Mouse (Mus musculus): ENCODE results near the gene Smok3c. TPM values are rescaled to one million over a fixed set of nuclear protein-coding genes. Genes with fewer than 3 reads are reported as not detected.
A peak's percentile ranks its signal among the peaks of the same experiment; 100 is the strongest.
"Not testable (repeated sequence)": the region's sequence is repeated elsewhere in the genome, so short reads cannot be mapped to it uniquely, and the experiment has no call there.

Gene Smok3c
- polyA plus RNA-seq, 1 experiment from 2014 or later = not detected

- ATAC-seq (no peak), DNase-seq (ENCODE audit: low read depth, low spot score) (no peak)
- ChIA-PET POLR2A (interaction anchor here (1.1 kb wide), 1 partner anchor 45 kb away, joined by 4 read pairs; no protein-coding TSS in a partner anchor), CTCF (interaction anchor here (2.4 kb wide), 1 partner anchor 9 kb away, joined by 9 read pairs; no protein-coding TSS in a partner anchor)
- no peaks in the 10 kb centered on the region for H3K27me3 ChIP-seq
- no peak for TF ChIP-seq CTCF (IDR thresholded peaks at IDR 0.05)
- in situ Hi-C loops (cut with MboI; ENCODE audit: low pct_unique_long_range_greater_than_20kb) = no loop called here
Measured at GRCm38 (mm10) chr5:138092771-138093170, 39.8 kb downstream of the Smok3c start.

GRCm38 (mm10) chr5:138094474-138094873, 41.5 kb downstream of the Smok3c start:
- H3K27me3 ChIP-seq = no peaks in the 10 kb centered on the region
- DNase-seq (ENCODE audit: low read depth, low spot score) (no peak), ATAC-seq (no peak)
- in situ Hi-C loops (cut with MboI; ENCODE audit: low pct_unique_long_range_greater_than_20kb) = no loop called here
- POLR2A ChIA-PET = interaction anchor here (1.1 kb wide), 1 partner anchor 11 kb away, joined by 4 read pairs; no protein-coding TSS in a partner anchor
- CTCF ChIA-PET = no interaction called here
- no peak for TF ChIP-seq CTCF (IDR thresholded peaks at IDR 0.05)

- TF ChIP-seq CTCF (IDR thresholded peaks at IDR 0.05) = no peak
- H3K27me3 ChIP-seq = no peaks in the 10 kb centered on the region
- ChIA-PET POLR2A (no interaction called here), CTCF (interaction anchor here (1.2 to 1.9 kb wide), 2 partner anchors 14 to 31 kb away, joined by 3 to 9 read pairs; no protein-coding TSS in a partner anchor)
- DNase-seq (ENCODE audit: low read depth, low spot score) (no peak), ATAC-seq (no peak)
- in situ Hi-C loops (cut with MboI; ENCODE audit: low pct_unique_long_range_greater_than_20kb) = no loop called here
Measured at GRCm38 (mm10) chr5:138104976-138105375, 52.0 kb downstream of the Smok3c start.

- ChIA-PET POLR2A (interaction anchor here (1.3 to 1.6 kb wide), 2 partner anchors 10 kb away, joined by 3 to 4 read pairs; no protein-coding TSS in a partner anchor), CTCF (interaction anchor here (1.0 kb wide), 1 partner anchor 17 kb away, joined by 3 read pairs; no protein-coding TSS in a partner anchor)
- no peak for ATAC-seq
- DNase-seq (ENCODE audit: low read depth, low spot score) = no peak
- H3K27me3 ChIP-seq = no peaks in the 10 kb centered on the region
- TF ChIP-seq CTCF (IDR thresholded peaks at IDR 0.05) = no peak
- in situ Hi-C loops (cut with MboI; ENCODE audit: low pct_unique_long_range_greater_than_20kb) = no loop called here
Measured at GRCm38 (mm10) chr5:138107130-138107529, 54.1 kb downstream of the Smok3c start.

- ChIA-PET CTCF (interaction anchor here (1.0 kb wide), 1 partner anchor 20 kb away, joined by 4 read pairs; no protein-coding TSS in a partner anchor), POLR2A (interaction anchor here (1.6 kb wide), 1 partner anchor 28 kb away, joined by 4 read pairs; no protein-coding TSS in a partner anchor)
- in situ Hi-C loops (cut with MboI; ENCODE audit: low pct_unique_long_range_greater_than_20kb); H3K27me3 ChIP-seq; DNase-seq (ENCODE audit: low read depth, low spot score); ATAC-seq: not testable (repeated sequence)
- peak; percentile 58 for TF ChIP-seq CTCF (IDR thresholded peaks at IDR 0.05)
Measured at GRCm38 (mm10) chr5:138109847-138110396, 56.9 kb downstream of the Smok3c start.

Other genes starting within 250 kb of the Smok3c start
- 0.05 TPM for gene Pilra, start 216.9 kb upstream of the Smok3c start, polyA plus RNA-seq (2021)
- not detected for gene Pilrb1, start 195.1 kb upstream of the Smok3c start, polyA plus RNA-seq (2021)
- gene Pilrb2, start 181.4 kb upstream of the Smok3c start, polyA plus RNA-seq (2021) = not detected
- 1.3 TPM for gene Cyp3a13, start 131.6 kb upstream of the Smok3c start, polyA plus RNA-seq (2021)
- gene Gjc3, start 90.1 kb upstream of the Smok3c start, polyA plus RNA-seq (2021) = not detected
- gene Azgp1, start 71.7 kb upstream of the Smok3c start, polyA plus RNA-seq (2021) = not detected
- not detected for gene Smok3a, start 31.9 kb upstream of the Smok3c start, polyA plus RNA-seq (2021)
- not detected for gene Smok3b, start 31.8 kb upstream of the Smok3c start, polyA plus RNA-seq (2021)
- 32.9 TPM for gene Zkscan1, start 31.9 kb downstream of the Smok3c start, polyA plus RNA-seq (2021)
- gene Zscan21, start 63.7 kb downstream of the Smok3c start, polyA plus RNA-seq (2021) = 60.4 TPM
- gene Zfp113, start 102.5 kb downstream of the Smok3c start, polyA plus RNA-seq (2021) = 11.5 TPM
- 274 TPM for gene Cops6, start 107.9 kb downstream of the Smok3c start, polyA plus RNA-seq (2021)
- 39.7 TPM for gene Ap4m1, start 118.8 kb downstream of the Smok3c start, polyA plus RNA-seq (2021)
- gene Mcm7, start 119.2 kb downstream of the Smok3c start, polyA plus RNA-seq (2021) = 104 TPM
- gene Taf6, start 134.3 kb downstream of the Smok3c start, polyA plus RNA-seq (2021) = 60.2 TPM
- 68.3 TPM for gene Cnpy4, start 134.3 kb downstream of the Smok3c start, polyA plus RNA-seq (2021)
- gene Mblac1, start 141.1 kb downstream of the Smok3c start, polyA plus RNA-seq (2021) = 11.4 TPM
- gene Nxpe5, start 172.7 kb downstream of the Smok3c start, polyA plus RNA-seq (2021) = 2.2 TPM
- gene Lamtor4, start 202.3 kb downstream of the Smok3c start, polyA plus RNA-seq (2021) = 125 TPM
- 36.9 TPM for gene BC037034, start 210.8 kb downstream of the Smok3c start, polyA plus RNA-seq (2021)
- 0.62 TPM for gene Gal3st4, start 219.6 kb downstream of the Smok3c start, polyA plus RNA-seq (2021)
- 0.01 TPM for gene Gm43720, start 226.8 kb downstream of the Smok3c start, polyA plus RNA-seq (2021)
- gene Gpc2, start 226.8 kb downstream of the Smok3c start, polyA plus RNA-seq (2021) = 13.9 TPM
- gene Stag3, start 227.0 kb downstream of the Smok3c start, polyA plus RNA-seq (2021) = 4.5 TPM

All from Patski (cell line).